Mouse (Mus musculus) liver, embryonic 14.5 days (tissue): ENCODE measurements at regions not wholly inside any gene's neighbourhood (a gene's known extent, or its start where the extent isn't known, plus 50 kb on each side); places are given as distances from the start of the nearest gene placed in this dataset.

Source experiments
- ATAC-seq: fragments of 200-750 bp; cut with Nextera tagmentation; 2 replicates; pipeline ENCODE4 v1.8.0; 2017; ENCODE audit warnings: moderate number of reproducible peaks, mild to moderate bottlenecking, moderate library complexity; ENCODE audit not compliant: insufficient read depth
- DNase-seq, 3 experiments: peaks; one replicate each; pipeline ENCODE4 v3.0.0-alpha.2; 2012 to 2013; ENCODE audit warnings: low read depth in 3 of 3, low spot score in 3 of 3
- H3K27ac ChIP-seq: fragments of 300-500 bp; sonication (generic); 2 replicates; pipeline ENCODE4 v1.5.1; 2014; ENCODE audit warnings: moderate library complexity, mild to moderate bottlenecking, control low read depth, inconsistent platforms
- H3K27me3 ChIP-seq: fragments of 300-500 bp; sonication (generic); 2 replicates; pipeline ENCODE4 v1.6.1; 2014; ENCODE audit warnings: mild to moderate bottlenecking, low read length, moderate library complexity; ENCODE audit not compliant: control insufficient read depth, insufficient read depth
- H3K36me3 ChIP-seq: fragments of 300-500 bp; sonication (generic); replicated peaks from 2 replicates; pipeline ENCODE4 v1.6.1; 2014; ENCODE audit warnings: low read depth; ENCODE audit not compliant: control insufficient read depth, insufficient read depth
- H3K4me1 ChIP-seq, 2 experiments: fragments of 200-500 bp in 1 of 2; fragments of 300-500 bp in 1 of 2; sonication (generic) in 1 of 2; replicated peaks; 2 replicates each; pipeline ENCODE4 v1.6.1; 2012 to 2014; ENCODE audit warnings: antibody characterized with exemption in 1 of 2, inconsistent platforms in 1 of 2, low read length in 1 of 2; ENCODE audit not compliant: control insufficient read depth in 2 of 2, insufficient read depth in 2 of 2
- H3K4me2 ChIP-seq: fragments of 300-500 bp; sonication (generic); 2 replicates; pipeline ENCODE4 v1.6.1; 2014; ENCODE audit warnings: low read depth, mild to moderate bottlenecking, control low read depth, moderate library complexity
- H3K4me3 ChIP-seq, 2 experiments: fragments of 200-500 bp in 1 of 2; fragments of 300-500 bp in 1 of 2; sonication (generic) in 1 of 2; 2 replicates each; pipeline ENCODE4 v1.5.1; 2012 to 2014; ENCODE audit warnings: low read depth in 2 of 2, low read length in 2 of 2, mild to moderate bottlenecking in 2 of 2, control low read depth in 1 of 2, inconsistent platforms in 1 of 2, moderate library complexity in 1 of 2; ENCODE audit not compliant: insufficient read depth in 1 of 2
- H3K9ac ChIP-seq: fragments of 300-500 bp; sonication (generic); replicated peaks from 2 replicates; pipeline ENCODE4 v1.6.1; 2014; ENCODE audit warnings: mild to moderate bottlenecking, control low read depth, moderate library complexity
- H3K9me3 ChIP-seq: fragments of 300-500 bp; sonication (generic); 2 replicates; pipeline ENCODE4 v1.6.1; 2016; ENCODE audit warnings: low read length, mixed read lengths; ENCODE audit not compliant: control insufficient read depth
- CTCF ChIP-seq: IDR thresholded peaks from 2 replicates; pipeline ENCODE4 v1.5.1; 2016; ENCODE audit warnings: antibody characterized with exemption, low read depth, control low read depth
- EP300 ChIP-seq: IDR thresholded peaks from 2 replicates; pipeline ENCODE4 v1.6.1; 2016; ENCODE audit warnings: antibody characterized with exemption, low read depth
- WGBS: fragments of 180-500 bp; shearing (Covaris S2); extraction: QIAGEN DNeasy Blood & Tissue Kit; methylation state at CpG from one replicate; pipeline ENCODE4 v1.1.7; 2014; ENCODE audit not compliant: insufficient replicate concordance; 5-methylcytosine and 5-hydroxymethylcytosine counted together

GRCm38 (mm10) chr19:54206819-54207218 lies 162.9 kb downstream of the Adra2a start:
- TF ChIP-seq CTCF (peak; percentile 44; the same call in 1 of the 2 replicates), EP300 (no peak)
- no peak overlapping the region for H3K4me3 ChIP-seq
- no peak overlapping the region for H3K4me2 ChIP-seq
- ATAC-seq (no peak), DNase-seq (peak in 1 of 3 experiments; percentile 3)
- H3K27me3 ChIP-seq: no peaks in the 10 kb centered on the region
- 44% methylated on average over 6 of the region's 6 CpGs for whole genome bisulfite sequencing
- H3K9me3 ChIP-seq: no peaks in the 10 kb centered on the region
- no peaks in the 10 kb centered on the region for H3K36me3 ChIP-seq
- H3K9ac ChIP-seq: no peak overlapping the region
- H3K27ac ChIP-seq: no peak overlapping the region
- H3K4me1 ChIP-seq: 0 out of 4 replicates have a peak, but pooled peaks cover 0 to 2% of the 10 kb centered on the region in 2 experiments

DNA sequence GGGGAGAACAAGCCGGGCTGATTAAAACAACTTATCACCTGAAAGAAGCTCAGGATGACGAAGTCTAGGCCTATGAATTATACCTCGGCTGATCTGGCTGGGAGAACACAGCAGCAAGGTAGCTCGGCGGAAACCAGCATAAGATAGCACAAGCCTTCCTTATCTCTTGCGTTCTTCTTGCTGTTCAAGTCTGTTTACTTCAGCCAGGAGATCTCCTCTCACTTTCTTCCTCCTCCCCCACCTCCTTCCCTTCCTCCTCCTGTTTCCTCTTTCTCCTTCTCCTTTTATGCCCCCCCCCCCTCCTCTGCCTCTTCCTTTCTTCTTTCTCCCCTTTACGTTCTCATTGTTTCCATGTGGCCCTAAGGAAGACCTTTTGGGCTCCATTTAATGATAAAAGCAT lies 168.2 kb downstream of the Adra2a start:
- WGBS: 14% methylated on average over 7 of the region's 7 CpGs
- Histone ChIP-seq H3K4me3 (no peak overlapping the region), H3K4me2 (no peak overlapping the region), H3K36me3 (no peaks in the 10 kb centered on the region), H3K27me3 (no peaks in the 10 kb centered on the region), H3K4me1 (no peaks in the 10 kb centered on the region), H3K9me3 (no peaks in the 10 kb centered on the region), H3K27ac (no peak overlapping the region), H3K9ac (no peak overlapping the region)
- ATAC-seq: no peak
- TF ChIP-seq CTCF: no peak
- TF ChIP-seq EP300: no peak
- no peak for DNase-seq

DNA sequence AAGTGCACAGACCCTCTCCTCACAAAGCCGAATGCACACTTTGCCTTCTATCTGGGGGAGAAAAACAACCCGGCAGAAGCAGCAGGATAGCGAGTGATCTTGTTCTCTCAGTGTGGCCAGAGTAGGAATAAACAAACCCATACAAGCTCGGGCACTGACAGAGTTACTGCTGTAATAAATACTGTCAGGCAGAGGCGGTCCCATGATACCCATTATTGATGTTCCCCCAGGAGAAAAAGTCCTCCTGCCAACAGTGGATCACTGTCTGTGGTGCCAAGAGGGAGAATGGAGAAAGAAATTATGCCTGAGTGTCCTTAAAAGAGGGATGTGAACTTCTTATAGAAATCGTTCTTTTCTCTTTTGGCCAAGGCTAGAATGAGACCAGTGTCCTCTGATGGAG lies 200.2 kb downstream of the Adra2a start:
- no peak for DNase-seq
- WGBS: 57% methylated on average over 6 of the region's 6 CpGs
- no peak for TF ChIP-seq EP300
- no peak for TF ChIP-seq CTCF
- Histone ChIP-seq H3K4me2 (no peak overlapping the region), H3K27ac (no peak overlapping the region), H3K9me3 (no peaks in the 10 kb centered on the region), H3K36me3 (no peaks in the 10 kb centered on the region), H3K27me3 (no peaks in the 10 kb centered on the region; the same call in 1 of the 2 replicates), H3K9ac (no peak overlapping the region), H3K4me1 (no peaks in the 10 kb centered on the region), H3K4me3 (no peak overlapping the region)
- no peak for ATAC-seq

- Histone ChIP-seq H3K36me3 (no peaks in the 10 kb centered on the region), H3K9me3 (no peaks in the 10 kb centered on the region), H3K9ac (no peak overlapping the region), H3K4me1 (no peaks in the 10 kb centered on the region), H3K4me2 (no peak overlapping the region), H3K27me3 (no peaks in the 10 kb centered on the region; the same call in 1 of the 2 replicates), H3K4me3 (no peak overlapping the region), H3K27ac (no peak overlapping the region)
- no peak for ATAC-seq
- no peak for DNase-seq
- WGBS: 19% methylated on average over 6 of the region's 6 CpGs
- TF ChIP-seq EP300: no peak
- peak; percentile 24; the same call in 1 of the 2 replicates for TF ChIP-seq CTCF
These were observed 204.4 kb downstream of the Adra2a start for GRCm38 (mm10) chr19:54248256-54248936.

GRCm38 (mm10) chr19:54252145-54252664 lies 208.3 kb downstream of the Adra2a start:
- no peaks in the 10 kb centered on the region for H3K27me3 ChIP-seq
- H3K9ac ChIP-seq: no peak overlapping the region
- H3K27ac ChIP-seq: no peak overlapping the region
- H3K4me3 ChIP-seq: no peak overlapping the region
- TF ChIP-seq CTCF (no peak), EP300 (no peak)
- no peaks in the 10 kb centered on the region for H3K36me3 ChIP-seq
- ATAC-seq (no peak), DNase-seq (no peak)
- H3K4me2 ChIP-seq: no peak overlapping the region
- no peaks in the 10 kb centered on the region for H3K9me3 ChIP-seq
- H3K4me1 ChIP-seq: no peaks in the 10 kb centered on the region
- 63% methylated on average over 7 of the region's 7 CpGs for WGBS
